Mouse (Mus musculus) CH12.LX (cell line): Measurements from ENCODE around the gene Serp1.

Source experiments
- CHD2 ChIP-seq: IDR thresholded peaks from 2 replicates; pipeline ENCODE4 v1.6.1; 2011; ENCODE audit warnings: low read length, improper control_type of control experiment
- CTCF ChIP-seq, 2 experiments: IDR thresholded peaks in 1 of 2; conservative IDR thresholded peaks in 1 of 2; 2 replicates each; pipeline ENCODE4 v1.5.1; 2011 to 2012; ENCODE audit warnings: low read depth in 2 of 2, low read length in 2 of 2, improper control_type of control experiment in 1 of 2, inconsistent platforms in 1 of 2, mild to moderate bottlenecking in 1 of 2, moderate library complexity in 1 of 2
- TCF12 ChIP-seq: IDR thresholded peaks from 2 replicates; pipeline ENCODE4 v1.6.1; 2014; ENCODE audit warnings: low read depth, mild to moderate bottlenecking, inconsistent platforms, low read length, improper control_type of control experiment

DNA sequence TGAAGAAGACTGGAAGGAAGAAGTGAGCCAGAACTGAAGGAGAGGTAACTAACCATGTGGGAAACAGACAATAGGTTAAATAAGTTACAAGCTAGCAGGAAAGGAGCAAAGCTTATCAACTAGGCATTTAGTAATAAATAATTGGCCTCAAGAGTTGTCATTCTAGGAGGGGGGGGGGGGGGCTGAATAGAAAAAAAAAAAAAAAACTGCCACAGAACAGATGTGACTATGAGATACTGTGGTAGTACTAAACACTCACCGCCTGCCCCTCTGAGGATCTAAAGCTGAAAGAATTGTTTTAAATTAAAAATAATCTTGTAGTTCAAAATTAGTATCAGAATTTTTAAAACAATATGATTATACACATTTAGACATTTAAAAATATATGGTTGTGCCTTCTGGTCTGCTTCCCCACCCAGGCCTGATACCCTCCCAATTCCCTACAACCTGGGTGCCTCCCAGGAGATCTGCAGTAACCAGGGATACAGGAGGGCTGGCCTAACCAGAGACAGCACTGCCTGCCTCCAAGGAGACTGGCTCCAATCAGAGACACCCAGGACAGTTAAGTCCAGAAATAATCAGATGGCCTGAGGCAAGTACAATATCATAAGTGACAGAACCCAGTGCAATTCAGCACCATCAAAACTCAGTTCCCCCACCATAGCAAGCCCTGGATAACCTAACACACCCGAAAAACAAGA lies 46.8 kb downstream of the Serp1 start:
- TF ChIP-seq CTCF (conservative IDR thresholded peaks at IDR 0.05 in 1 of 2, IDR thresholded peaks at IDR 0.05 in 1 of 2; ENCODE audit: low read depth in 2 of 2, low read length in 2 of 2): no peak
- TF ChIP-seq TCF12: no peak
- no peak for TF ChIP-seq CHD2
